Mouse (Mus musculus): ENCODE measurements around the gene Fam189a2. TPM values are rescaled to one million over a fixed set of nuclear protein-coding genes. Genes with fewer than 3 reads are reported as not detected.
A peak's percentile ranks its signal among the peaks of the same experiment; 100 is the strongest.

The Fam189a2 gene
- total RNA-seq, 4 experiments from 2014 or later: 44.4 to 62.9 (median 52.5) TPM

GRCm38 (mm10) chr19:24025876-24026275 is 4.9 kb downstream of the Fam189a2 start:
- DNase-seq (ENCODE audit: low spot score): no peak

GRCm38 (mm10) chr19:24024667-24025066 is 6.2 kb downstream of the Fam189a2 start:
- DNase-seq (ENCODE audit: low spot score): no peak

- DNase-seq (ENCODE audit: low spot score): no peak
Observed at GRCm38 (mm10) chr19:24024131-24024530, 6.7 kb downstream of the Fam189a2 start.

- DNase-seq (ENCODE audit: low spot score): no peak
Observed at GRCm38 (mm10) chr19:24023351-24023750, 7.5 kb downstream of the Fam189a2 start.

- DNase-seq (ENCODE audit: low spot score): no peak
Observed at GRCm38 (mm10) chr19:24022771-24023170, 8.0 kb downstream of the Fam189a2 start.

- DNase-seq (ENCODE audit: low spot score): no peak
Observed at GRCm38 (mm10) chr19:24022301-24022700, 8.5 kb downstream of the Fam189a2 start.

- no peak for DNase-seq (ENCODE audit: low spot score)
Observed at GRCm38 (mm10) chr19:24020736-24021135, 10.1 kb downstream of the Fam189a2 start.

GRCm38 (mm10) chr19:24019609-24020008 is 11.2 kb downstream of the Fam189a2 start:
- no peak for DNase-seq (ENCODE audit: low spot score)

- no peak for DNase-seq (ENCODE audit: low spot score)
Observed at GRCm38 (mm10) chr19:24018396-24018795, 12.4 kb downstream of the Fam189a2 start.

- no peak for DNase-seq (ENCODE audit: low spot score)
Observed at GRCm38 (mm10) chr19:24017892-24018291, 12.9 kb downstream of the Fam189a2 start.

- DNase-seq (ENCODE audit: low spot score): peak; percentile 77
Observed at GRCm38 (mm10) chr19:24017427-24017826, 13.4 kb downstream of the Fam189a2 start.

- peak; percentile 65 for DNase-seq (ENCODE audit: low spot score)
Observed at GRCm38 (mm10) chr19:24016706-24017386, 14.0 kb downstream of the Fam189a2 start.

- DNase-seq (ENCODE audit: low spot score): no peak
Observed at GRCm38 (mm10) chr19:24013241-24013640, 17.6 kb downstream of the Fam189a2 start.

GRCm38 (mm10) chr19:24012479-24012878 is 18.3 kb downstream of the Fam189a2 start:
- no peak for DNase-seq (ENCODE audit: low spot score)

- DNase-seq (ENCODE audit: low spot score): peak; percentile 55
Observed at GRCm38 (mm10) chr19:24007638-24008360, 23.0 kb downstream of the Fam189a2 start.

- DNase-seq (ENCODE audit: low spot score): peak; percentile 20
Observed at GRCm38 (mm10) chr19:24007002-24007637, 23.7 kb downstream of the Fam189a2 start.

GRCm38 (mm10) chr19:23995766-23996399 is 34.9 kb downstream of the Fam189a2 start:
- no peak for DNase-seq (ENCODE audit: low spot score)

- no peak for DNase-seq (ENCODE audit: low spot score)
Observed at GRCm38 (mm10) chr19:23988166-23988565, 42.7 kb downstream of the Fam189a2 start.

- peak; percentile 19 for DNase-seq (ENCODE audit: low spot score)
Observed at GRCm38 (mm10) chr19:23987291-23987690, 43.5 kb downstream of the Fam189a2 start.

GRCm38 (mm10) chr19:23984186-23984585 is 46.6 kb downstream of the Fam189a2 start:
- DNase-seq (ENCODE audit: low spot score): no peak

GRCm38 (mm10) chr19:23980598-23980997 is 50.2 kb downstream of the Fam189a2 start:
- DNase-seq (ENCODE audit: low spot score): no peak

GRCm38 (mm10) chr19:23977901-23978443 is 52.8 kb downstream of the Fam189a2 start:
- DNase-seq (ENCODE audit: low spot score): no peak

Measured in heart, adult 8-10 months (tissue).